Mouse (Mus musculus): ENCODE data around the gene Tns2. TPM values are rescaled to one million over a fixed set of nuclear protein-coding genes. Genes with fewer than 3 reads are reported as not detected.

Gene Tns2
- total RNA-seq, 1 experiment from 2014 or later, result 0.70 TPM

GRCm38 (mm10) chr15:102119121-102119830 is 19.1 kb downstream of the Tns2 start:
- no peak for ATAC-seq (ENCODE audit: extremely low read depth, insufficient number of reproducible peaks, low FRiP score, poor library complexity, severe bottlenecking)

GRCm38 (mm10) chr15:102119831-102120170 is 19.6 kb downstream of the Tns2 start:
- ATAC-seq (ENCODE audit: extremely low read depth, insufficient number of reproducible peaks, low FRiP score, poor library complexity, severe bottlenecking), result no peak

- no peak for ATAC-seq (ENCODE audit: extremely low read depth, insufficient number of reproducible peaks, low FRiP score, poor library complexity, severe bottlenecking)
Observed at GRCm38 (mm10) chr15:102120530-102120929, 20.3 kb downstream of the Tns2 start.

GRCm38 (mm10) chr15:102126303-102126702 is 26.1 kb downstream of the Tns2 start:
- no peak for ATAC-seq (ENCODE audit: extremely low read depth, insufficient number of reproducible peaks, low FRiP score, poor library complexity, severe bottlenecking)

GRCm38 (mm10) chr15:102133314-102133713 is 33.1 kb downstream of the Tns2 start:
- ATAC-seq (ENCODE audit: extremely low read depth, insufficient number of reproducible peaks, low FRiP score, poor library complexity, severe bottlenecking), result no peak

GRCm38 (mm10) chr15:102134709-102135108 is 34.5 kb downstream of the Tns2 start:
- no peak for ATAC-seq (ENCODE audit: extremely low read depth, insufficient number of reproducible peaks, low FRiP score, poor library complexity, severe bottlenecking)

- no peak for ATAC-seq (ENCODE audit: extremely low read depth, insufficient number of reproducible peaks, low FRiP score, poor library complexity, severe bottlenecking)
Observed at GRCm38 (mm10) chr15:102135522-102136128, 35.4 kb downstream of the Tns2 start.

GRCm38 (mm10) chr15:102136129-102136758 is 36.0 kb downstream of the Tns2 start, which contains the start of gene Spryd3:
Gene Spryd3 (minus strand): TSS chr15:102136234.
- ATAC-seq (ENCODE audit: extremely low read depth, insufficient number of reproducible peaks, low FRiP score, poor library complexity, severe bottlenecking), result peak; percentile 99

GRCm38 (mm10) chr15:102141120-102141519 is 40.9 kb downstream of the Tns2 start:
- ATAC-seq (ENCODE audit: extremely low read depth, insufficient number of reproducible peaks, low FRiP score, poor library complexity, severe bottlenecking), result no peak

GRCm38 (mm10) chr15:102142914-102143912 is 43.0 kb downstream of the Tns2 start:
- no peak for ATAC-seq (ENCODE audit: extremely low read depth, insufficient number of reproducible peaks, low FRiP score, poor library complexity, severe bottlenecking)

GRCm38 (mm10) chr15:102144274-102144711 is 44.1 kb downstream of the Tns2 start, which contains the start of gene Igfbp6:
Gene Igfbp6 (plus strand): TSS chr15:102144362.
- no peak for ATAC-seq (ENCODE audit: extremely low read depth, insufficient number of reproducible peaks, low FRiP score, poor library complexity, severe bottlenecking)

- ATAC-seq (ENCODE audit: extremely low read depth, insufficient number of reproducible peaks, low FRiP score, poor library complexity, severe bottlenecking), result no peak
Observed at GRCm38 (mm10) chr15:102144726-102145125, 44.5 kb downstream of the Tns2 start.

GRCm38 (mm10) chr15:102145330-102145729 is 45.1 kb downstream of the Tns2 start:
- ATAC-seq (ENCODE audit: extremely low read depth, insufficient number of reproducible peaks, low FRiP score, poor library complexity, severe bottlenecking), result no peak

- ATAC-seq (ENCODE audit: extremely low read depth, insufficient number of reproducible peaks, low FRiP score, poor library complexity, severe bottlenecking), result no peak
Observed at GRCm38 (mm10) chr15:102146089-102146488, 45.9 kb downstream of the Tns2 start.

- ATAC-seq (ENCODE audit: extremely low read depth, insufficient number of reproducible peaks, low FRiP score, poor library complexity, severe bottlenecking), result peak; percentile 34; the same call in 1 of the 2 replicates
Observed at GRCm38 (mm10) chr15:102146882-102147281, 46.7 kb downstream of the Tns2 start.

GRCm38 (mm10) chr15:102147674-102148402 is 47.6 kb downstream of the Tns2 start:
- ATAC-seq (ENCODE audit: extremely low read depth, insufficient number of reproducible peaks, low FRiP score, poor library complexity, severe bottlenecking), result no peak

- no peak for ATAC-seq (ENCODE audit: extremely low read depth, insufficient number of reproducible peaks, low FRiP score, poor library complexity, severe bottlenecking)
Observed at GRCm38 (mm10) chr15:102149561-102149960, 49.3 kb downstream of the Tns2 start.

All from neutrophil, adult 5-6 weeks (primary cell).